Mouse (Mus musculus) urinary bladder, postnatal 10 days (tissue): ENCODE results near the gene Eefsec.

ENCODE experiments used
- DNase-seq: peaks from one replicate; pipeline ENCODE4 v3.0.0; 2022; ENCODE audit warnings: low spot score

The Eefsec gene

GRCm38 (mm10) chr6:88341182-88341581 lies 105.2 kb downstream of the Eefsec start:
- DNase-seq = no peak

DNA sequence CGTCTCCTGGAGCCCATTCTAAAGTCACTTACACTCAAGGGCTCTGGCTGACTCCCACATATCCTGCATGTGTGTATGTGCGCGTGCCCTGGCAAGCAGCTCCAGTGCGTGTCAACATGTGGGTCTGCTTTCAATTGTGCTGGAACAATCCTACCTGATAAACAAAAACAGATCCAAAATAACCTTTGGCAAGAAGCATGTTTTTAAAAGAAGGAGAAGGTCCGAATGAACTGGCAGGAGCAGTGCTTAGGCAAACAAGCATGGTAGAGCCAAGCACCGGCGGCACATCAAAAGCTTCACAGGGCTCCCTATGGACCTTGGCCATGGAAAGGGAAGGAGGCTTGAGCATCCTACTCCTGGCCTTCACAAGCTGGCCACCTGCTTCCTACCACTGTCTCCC lies 105.6 kb downstream of the Eefsec start:
- no peak for DNase-seq

GRCm38 (mm10) chr6:88329336-88329735 lies 117.0 kb downstream of the Eefsec start:
- DNase-seq = no peak

DNA sequence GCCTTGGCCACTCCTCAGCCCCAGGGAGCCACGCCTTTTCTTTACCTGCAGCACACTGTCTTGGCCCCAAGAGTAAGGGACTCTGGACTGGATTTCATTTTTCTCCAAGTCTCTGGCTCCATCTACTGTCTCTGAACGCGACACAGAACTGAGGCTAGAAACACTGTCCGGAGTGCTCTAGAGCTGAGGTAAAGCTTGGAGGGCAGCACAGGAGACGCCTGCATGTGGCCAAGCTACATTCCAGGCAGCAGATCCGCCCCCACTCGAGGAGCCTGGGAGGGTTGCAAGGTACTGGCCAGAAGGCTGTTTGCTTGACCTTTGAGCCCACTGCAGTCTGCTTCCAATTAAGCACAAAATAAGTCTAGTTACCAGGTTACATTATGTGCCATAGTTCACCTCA lies 124.5 kb downstream of the Eefsec start:
- DNase-seq = no peak

DNA sequence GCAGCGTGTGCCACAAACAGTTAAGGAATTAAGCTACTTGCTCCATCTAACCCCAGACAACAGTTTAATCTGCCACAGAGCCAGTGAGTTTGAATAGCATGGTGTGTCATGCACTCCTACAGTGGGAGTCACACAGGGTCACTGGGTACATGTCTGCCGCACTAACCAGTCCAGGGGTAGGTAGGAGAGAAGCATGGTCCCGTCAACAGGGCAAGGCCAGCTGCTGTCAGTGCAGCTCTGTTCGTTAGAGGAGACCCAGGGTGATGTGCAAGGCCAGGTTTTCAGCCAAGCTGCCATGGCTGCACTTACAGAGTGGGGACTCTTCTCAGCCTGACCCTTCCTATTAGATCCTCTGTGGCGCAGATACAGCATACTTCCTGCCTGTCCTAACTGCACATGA lies 125.1 kb downstream of the Eefsec start:
- no peak for DNase-seq

DNA sequence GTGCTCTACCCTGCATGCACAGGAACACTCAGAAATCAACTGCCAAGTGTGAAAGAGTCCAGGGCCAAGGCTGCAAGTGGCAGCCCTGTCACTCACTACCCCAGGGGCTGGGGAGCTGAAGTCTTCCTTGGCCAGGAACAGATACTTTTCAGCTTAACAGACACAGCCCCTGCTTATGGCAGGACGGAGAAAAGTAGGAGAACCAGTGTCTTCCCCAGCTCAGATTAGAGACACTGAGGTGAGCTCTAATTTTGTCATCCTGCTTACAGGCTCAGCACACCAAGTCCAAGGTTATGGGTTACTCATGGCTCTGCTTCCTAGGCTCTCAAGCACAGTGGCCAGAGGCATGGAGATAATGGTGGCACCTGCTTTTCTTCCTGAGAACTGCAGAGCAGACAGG lies 126.6 kb downstream of the Eefsec start:
- no peak for DNase-seq

- DNase-seq = no peak
These were observed 131.0 kb downstream of the Eefsec start for GRCm38 (mm10) chr6:88315295-88315694.

- no peak for DNase-seq
These were observed 132.4 kb downstream of the Eefsec start for GRCm38 (mm10) chr6:88313937-88314336.

DNA sequence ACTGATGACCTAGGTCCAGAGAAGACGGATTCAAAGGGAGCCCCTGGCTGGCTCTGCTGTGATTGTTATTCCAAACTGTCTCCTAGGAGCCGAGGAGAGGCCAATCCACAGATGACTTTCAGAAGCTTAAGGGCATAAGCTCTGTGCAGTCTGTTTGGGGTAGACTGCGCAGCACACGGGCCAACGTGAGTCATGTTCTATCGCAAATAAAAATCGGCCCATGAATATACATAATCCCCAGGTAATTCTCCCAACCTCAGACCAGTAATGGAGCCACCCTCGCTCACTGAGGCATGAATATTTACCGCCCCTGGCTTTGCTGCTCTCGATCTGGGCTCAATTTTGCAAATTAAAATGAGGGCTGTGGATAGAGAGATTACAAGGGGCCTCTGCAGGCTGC lies 134.7 kb downstream of the Eefsec start:
- no peak for DNase-seq

DNA sequence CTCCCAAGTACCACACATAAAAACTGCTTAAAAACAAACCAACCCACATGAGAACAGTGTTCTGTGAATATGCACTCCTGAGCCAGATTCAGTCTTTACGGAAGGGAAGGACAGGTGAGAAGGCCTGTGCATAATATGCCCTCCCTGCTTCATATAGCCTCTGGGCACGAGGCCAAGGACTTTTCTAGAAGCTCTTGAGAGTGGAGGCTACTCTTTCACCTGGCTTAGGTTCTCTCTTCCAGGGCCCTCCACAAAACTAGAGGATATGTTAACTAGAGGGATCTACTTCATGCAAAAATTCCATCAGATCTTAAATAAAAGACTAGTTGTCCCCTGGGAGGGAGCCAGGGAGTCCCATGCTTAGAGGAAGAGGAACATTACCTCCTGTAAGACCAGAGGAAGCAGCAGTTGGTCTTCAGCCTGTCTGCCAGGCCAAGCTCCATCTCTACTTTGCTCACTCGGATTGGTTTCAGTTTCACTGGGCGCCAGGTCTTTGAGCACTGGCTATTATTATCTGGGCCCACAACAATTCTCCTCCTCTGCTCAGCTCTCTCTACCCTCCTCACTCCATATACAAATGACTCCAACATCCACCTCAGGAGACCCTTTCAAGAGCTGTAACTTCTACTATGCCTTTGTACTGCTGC lies 140.1 kb downstream of the Eefsec start:
- no peak for DNase-seq

GRCm38 (mm10) chr6:88301234-88301633 lies 145.1 kb downstream of the Eefsec start:
- no peak for DNase-seq

DNA sequence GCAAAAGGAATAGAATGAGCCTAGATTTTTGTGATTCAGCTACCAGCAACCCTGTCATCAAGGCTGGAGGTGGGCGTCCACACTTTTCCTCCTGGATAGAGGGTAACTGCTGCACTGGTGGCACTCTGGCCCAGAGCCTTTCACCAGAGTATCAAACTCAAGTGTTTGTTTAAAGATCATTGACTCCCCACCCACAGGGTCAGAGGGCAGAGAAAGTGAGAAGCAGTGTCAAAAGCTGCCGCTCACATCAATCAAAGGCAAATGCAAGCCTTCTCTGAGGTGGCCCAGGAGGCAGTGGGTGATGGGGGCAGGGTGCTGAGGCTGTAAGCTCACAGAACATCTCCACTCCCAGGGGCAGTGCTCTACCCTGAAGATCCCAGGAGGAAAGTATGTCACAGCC lies 146.8 kb downstream of the Eefsec start:
- DNase-seq = no peak

GRCm38 (mm10) chr6:88292274-88292909 lies 153.9 kb downstream of the Eefsec start:
- no peak for DNase-seq

GRCm38 (mm10) chr6:88290129-88290766 lies 156.1 kb downstream of the Eefsec start:
- no peak for DNase-seq

GRCm38 (mm10) chr6:88278141-88278540 lies 168.2 kb downstream of the Eefsec start:
- no peak for DNase-seq

DNA sequence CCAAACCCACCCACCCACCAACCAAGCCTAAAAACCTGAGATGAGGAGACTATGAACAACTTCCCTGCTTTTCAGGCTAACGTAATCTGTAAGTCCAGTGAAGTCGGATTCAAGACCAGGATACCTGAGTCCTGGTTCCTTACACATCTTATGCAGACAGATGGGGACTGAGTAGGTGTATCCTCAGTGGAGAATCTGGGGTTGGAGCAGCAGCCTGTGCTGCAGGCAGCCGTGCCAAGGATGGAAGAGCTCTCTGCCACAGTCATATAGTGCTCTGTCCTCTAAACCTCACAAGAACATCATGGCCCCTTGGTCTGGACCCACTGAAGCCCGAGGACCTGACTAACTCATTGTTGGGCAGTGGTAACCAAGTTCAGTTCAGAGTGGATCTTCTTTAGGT lies 169.1 kb downstream of the Eefsec start:
- no peak for DNase-seq

GRCm38 (mm10) chr6:88276221-88276620 lies 170.1 kb downstream of the Eefsec start:
- DNase-seq = no peak

DNA sequence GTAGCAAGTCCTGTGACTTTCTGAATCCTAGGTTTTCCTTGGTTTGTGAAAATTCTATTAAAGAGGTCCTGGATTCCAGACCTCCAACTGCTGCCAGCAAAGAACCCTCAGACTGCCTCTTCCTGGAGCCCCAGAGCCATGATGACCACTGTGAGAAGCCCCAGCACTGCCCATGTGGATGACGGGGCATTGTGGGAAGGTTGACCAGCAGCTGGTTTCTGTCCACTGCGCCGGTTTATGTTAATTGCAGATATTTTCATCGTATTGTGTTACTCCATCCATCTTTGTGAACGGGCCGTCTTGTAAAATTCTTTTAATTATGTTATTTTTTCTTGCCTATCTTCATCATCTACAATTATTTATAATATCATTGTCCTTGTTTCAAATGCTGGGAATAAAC lies 171.7 kb downstream of the Eefsec start:
- DNase-seq = no peak

DNA sequence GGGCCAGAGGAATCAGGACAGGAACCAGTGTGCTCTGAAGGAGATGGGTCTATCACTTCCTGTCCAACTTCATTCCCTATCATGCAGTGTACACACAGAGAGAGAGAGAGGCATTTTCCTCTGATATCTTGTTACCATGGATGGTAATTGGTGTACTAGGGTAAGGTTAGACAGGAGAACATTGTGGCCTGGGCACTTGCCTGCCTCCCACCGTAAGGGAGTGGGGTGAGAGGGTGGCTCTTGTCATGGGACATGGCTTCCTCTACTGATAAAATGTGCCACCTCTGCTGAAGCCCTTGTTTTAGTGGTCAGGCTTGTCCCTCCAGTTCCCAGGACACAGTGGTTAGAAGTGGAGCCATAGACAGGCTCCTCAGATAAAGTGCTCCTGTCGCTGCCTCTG lies 178.4 kb downstream of the Eefsec start:
- DNase-seq = no peak

DNA sequence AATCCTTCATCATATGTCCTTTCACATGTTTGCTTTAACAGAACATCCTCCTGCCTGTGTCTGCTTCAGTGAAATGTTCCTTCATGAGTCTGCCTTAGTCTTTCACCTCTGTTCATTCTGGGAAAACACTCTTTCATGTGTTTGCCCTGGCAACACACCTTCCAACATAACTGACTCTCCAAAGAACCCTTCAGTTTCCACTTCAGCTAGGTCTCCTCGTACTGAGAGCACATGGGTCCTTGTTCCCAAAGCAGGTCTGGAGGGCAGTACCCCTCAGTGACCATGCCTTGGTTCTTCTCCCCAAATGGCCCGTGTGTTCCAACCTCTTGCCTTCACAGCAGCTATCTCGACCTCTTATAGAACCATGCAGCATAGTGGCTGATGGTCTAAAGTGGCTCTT lies 179.3 kb downstream of the Eefsec start:
- no peak for DNase-seq

- DNase-seq = no peak
These were observed 180.3 kb downstream of the Eefsec start for GRCm38 (mm10) chr6:88266055-88266454.

GRCm38 (mm10) chr6:88265355-88265754 lies 181.0 kb downstream of the Eefsec start:
- no peak for DNase-seq

DNA sequence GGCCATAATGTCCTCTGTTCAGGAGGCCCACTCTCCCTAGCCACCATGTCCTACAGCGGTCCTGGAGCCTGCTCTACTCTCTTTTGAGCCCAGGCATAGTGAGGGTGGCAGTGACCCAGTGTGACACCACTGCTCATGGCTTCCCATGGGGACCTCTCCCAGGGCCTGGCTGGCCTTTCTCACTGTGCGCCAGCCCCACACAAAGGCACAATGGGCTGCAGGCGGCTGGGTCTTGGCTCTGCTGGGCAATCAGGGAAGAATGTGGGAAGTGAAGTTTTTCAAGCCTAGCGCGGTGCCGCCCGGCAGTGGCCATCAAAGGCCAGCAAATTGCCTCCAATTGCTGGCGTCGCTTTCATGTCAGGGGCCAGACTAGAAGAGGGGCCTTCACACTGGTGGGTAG lies 184.2 kb downstream of the Eefsec start:
- DNase-seq = no peak

- DNase-seq = no peak
These were observed 185.7 kb downstream of the Eefsec start for GRCm38 (mm10) chr6:88260645-88261044.
